Mouse (Mus musculus) G1E (cell line): ENCODE data around the gene Ubn1.

Experiments
- CTCF ChIP-seq: IDR thresholded peaks from 2 replicates; pipeline ENCODE4 v1.5.1; 2012; ENCODE audit warnings: low read depth, low read length, inconsistent platforms, mixed read lengths
- GATA1 ChIP-seq: IDR thresholded peaks from 2 replicates; pipeline ENCODE4 v1.6.1; 2012; ENCODE audit warnings: borderline replicate concordance, low read length, inconsistent platforms, mixed read lengths
- TAL1 ChIP-seq: conservative IDR thresholded peaks from 2 replicates; pipeline ENCODE4 v1.6.1; 2012; ENCODE audit warnings: low read depth, low read length, inconsistent platforms, mixed read lengths

DNA sequence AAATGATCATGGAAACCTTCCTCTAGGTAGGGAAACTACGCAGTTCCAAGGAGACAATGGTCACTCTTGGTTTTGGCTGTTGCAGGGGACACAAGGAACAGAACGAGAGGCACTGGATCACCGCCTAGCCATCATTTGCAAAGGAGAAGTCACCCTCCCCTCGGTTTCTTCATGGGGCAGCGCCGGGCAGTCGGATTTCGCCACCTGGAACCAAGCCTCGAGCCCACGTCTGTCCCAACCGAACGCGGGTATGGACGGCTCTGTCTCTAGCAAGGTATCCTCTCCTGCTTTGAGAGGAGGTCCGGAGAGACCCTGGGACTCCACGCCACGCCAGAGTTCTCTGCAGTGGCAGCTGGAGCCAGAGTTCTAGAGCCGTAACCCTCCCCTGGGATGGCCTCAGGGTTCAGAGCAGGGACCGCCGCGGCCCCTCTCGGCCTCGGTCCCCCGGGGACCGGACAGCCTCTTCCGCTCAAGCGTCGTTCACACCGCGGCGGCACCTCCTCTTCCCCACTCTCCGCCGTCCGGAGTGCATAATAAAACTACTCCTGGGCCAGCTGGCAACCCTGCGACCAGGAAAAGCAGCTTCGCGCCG is 579 bp upstream of the Ubn1 start:
- TF ChIP-seq CTCF: no peak
- TF ChIP-seq TAL1: no peak
- no peak for TF ChIP-seq GATA1
